Mouse (Mus musculus): ENCODE data around the gene Sh3rf3.

- TF ChIP-seq CTCF (IDR thresholded peaks at IDR 0.05; ENCODE audit: borderline replicate concordance, insufficient read depth, low read length) (no peak), POLR2A (IDR thresholded peaks at IDR 0.05; ENCODE audit: low read depth, low read length) (no peak)
These were observed 10.9 kb downstream of the Sh3rf3 start for GRCm38 (mm10) chr10:58824016-58824568.
